Mouse (Mus musculus) myocyte (in vitro differentiated cells): Measurements from ENCODE around the gene Cdt1.

Experiments used
- CEBPB ChIP-seq: IDR thresholded peaks from 2 replicates; pipeline ENCODE4 v1.6.1; 2011; ENCODE audit warnings: mild to moderate bottlenecking, moderate library complexity; ENCODE audit not compliant: poor library complexity, insufficient read depth, severe bottlenecking
- E2F4 ChIP-seq: IDR thresholded peaks from one replicate; pipeline ENCODE4 v1.6.1; 2011; ENCODE audit warnings: mild to moderate bottlenecking, control low read depth, moderate library complexity; ENCODE audit not compliant: insufficient read depth
- MAX ChIP-seq: IDR thresholded peaks from one replicate; pipeline ENCODE4 v1.6.1; 2011; ENCODE audit warnings: low read depth, mild to moderate bottlenecking, control low read depth
- MYOG ChIP-seq, 3 experiments: IDR thresholded peaks; one replicate each; pipeline ENCODE4 v1.6.1; 2011; ENCODE audit warnings: control low read depth in 2 of 3, low read depth in 2 of 3, mild to moderate bottlenecking in 2 of 3; ENCODE audit not compliant: insufficient read length in 2 of 3, control insufficient read depth in 1 of 3, insufficient read depth in 1 of 3
- POLR2A ChIP-seq: IDR thresholded peaks from one replicate; pipeline ENCODE4 v1.6.1; 2011; ENCODE audit warnings: low read depth, mild to moderate bottlenecking, control low read depth, moderate library complexity; ENCODE audit not compliant: insufficient read length
- POLR2AphosphoS2 ChIP-seq: IDR thresholded peaks from one replicate; pipeline ENCODE4 v1.6.1; 2011; ENCODE audit warnings: low read depth, control low read depth; ENCODE audit not compliant: insufficient read length
- SRF ChIP-seq: IDR thresholded peaks from one replicate; pipeline ENCODE4 v1.6.1; 2011; ENCODE audit warnings: low read depth; ENCODE audit not compliant: control insufficient read depth, insufficient read length
- TCF12 ChIP-seq: IDR thresholded peaks from one replicate; pipeline ENCODE4 v1.6.1; 2011; ENCODE audit warnings: mild to moderate bottlenecking, control low read depth; ENCODE audit not compliant: poor library complexity, insufficient read depth, severe bottlenecking
- USF1 ChIP-seq: IDR thresholded peaks from one replicate; pipeline ENCODE4 v1.6.1; 2011; ENCODE audit warnings: low read depth, mild to moderate bottlenecking, control low read depth, moderate library complexity

GRCm38 (mm10) chr8:122569996-122570395 lies 2.2 kb downstream of the Cdt1 start:
- TF ChIP-seq MAX (no peak), POLR2A (no peak), POLR2AphosphoS2 (no peak), SRF (no peak), TCF12 (no peak), USF1 (no peak), E2F4 (no peak), MYOG (IDR thresholded peaks at IDR 0.05; ENCODE audit: control insufficient read depth in 1 of 3, insufficient read depth in 1 of 3, insufficient read length in 2 of 3, low read depth in 2 of 3) (no peak), CEBPB (no peak)
